Mouse (Mus musculus): ENCODE measurements at regions not wholly inside any gene's neighbourhood (a gene's known extent, or its start where the extent isn't known, plus 50 kb on each side); places are given as distances from the start of the nearest gene placed in this dataset.

DNA sequence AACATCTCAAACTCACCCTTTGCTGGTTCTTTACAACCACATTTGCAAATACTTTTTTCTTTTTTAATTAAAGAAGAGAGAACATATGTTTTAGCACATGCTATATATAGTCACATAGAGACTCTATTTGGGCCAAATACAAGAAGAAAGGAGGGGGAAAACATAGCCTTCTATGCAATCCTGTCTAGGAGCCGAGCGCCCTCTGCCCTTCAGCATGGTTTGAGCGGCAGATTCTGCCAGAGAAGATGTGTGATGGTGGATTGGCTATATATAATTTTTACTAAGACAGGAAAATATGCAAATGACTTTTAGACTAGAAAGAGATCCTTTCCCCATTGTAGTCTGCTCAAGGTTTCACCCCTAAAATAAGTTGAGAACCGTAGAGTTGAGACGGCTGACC is 60.0 kb upstream of the Myom1 start:
- H3K9ac ChIP-seq (ENCODE audit: low read depth, poor library complexity, severe bottlenecking) = no peak overlapping the region
- no peak overlapping the region for H3K27ac ChIP-seq (ENCODE audit: insufficient read depth, low read length)
- no peak overlapping the region for H3K4me3 ChIP-seq (ENCODE audit: low read depth, low read length)
- H3K9me3 ChIP-seq (replicated peaks; ENCODE audit: control insufficient read depth, insufficient read depth, low read length, poor library complexity, severe bottlenecking) = no peaks in the 10 kb centered on the region
- TF ChIP-seq CTCF (IDR thresholded peaks at IDR 0.05; ENCODE audit: low read depth, low read length) (peak; percentile 5), POLR2A (IDR thresholded peaks at IDR 0.05; ENCODE audit: insufficient read depth, low read length) (no peak)
- no peaks in the 10 kb centered on the region for H3K4me1 ChIP-seq (ENCODE audit: control insufficient read depth, insufficient read depth, low read length)
- no peaks in the 10 kb centered on the region for H3K36me3 ChIP-seq (ENCODE audit: control insufficient read depth, insufficient read depth, low read length, poor library complexity, severe bottlenecking)
- no peaks in the 10 kb centered on the region for H3K27me3 ChIP-seq (ENCODE audit: control insufficient read depth, insufficient read depth, low read length, poor library complexity, severe bottlenecking)

DNA sequence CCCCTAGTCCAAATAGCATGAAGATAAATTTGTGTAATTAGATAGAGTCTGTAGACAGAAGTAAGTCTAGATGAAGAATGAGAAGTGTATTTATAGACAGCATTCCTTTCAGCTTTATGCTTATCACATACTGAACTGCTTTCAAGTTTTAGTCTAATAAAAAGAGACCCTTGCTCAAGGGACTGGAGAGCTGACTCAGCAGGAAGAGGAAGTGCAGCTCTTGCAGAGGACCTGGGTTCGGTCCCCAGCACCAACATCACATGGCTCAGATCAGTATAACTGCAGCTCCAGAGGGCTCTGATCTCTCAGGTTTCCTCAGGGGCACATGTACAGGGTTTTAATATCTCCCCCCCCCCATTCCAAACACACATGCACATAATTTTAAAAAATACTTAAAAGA is 68.2 kb upstream of the Myom1 start:
- no peaks in the 10 kb centered on the region for H3K9me3 ChIP-seq (replicated peaks; ENCODE audit: control insufficient read depth, insufficient read depth, low read length, poor library complexity, severe bottlenecking)
- TF ChIP-seq POLR2A (IDR thresholded peaks at IDR 0.05; ENCODE audit: insufficient read depth, low read length) (no peak), CTCF (IDR thresholded peaks at IDR 0.05; ENCODE audit: low read depth, low read length) (no peak), EP300 (IDR thresholded peaks at IDR 0.05; ENCODE audit: insufficient read depth, low read depth, low read length) (no peak)

DNA sequence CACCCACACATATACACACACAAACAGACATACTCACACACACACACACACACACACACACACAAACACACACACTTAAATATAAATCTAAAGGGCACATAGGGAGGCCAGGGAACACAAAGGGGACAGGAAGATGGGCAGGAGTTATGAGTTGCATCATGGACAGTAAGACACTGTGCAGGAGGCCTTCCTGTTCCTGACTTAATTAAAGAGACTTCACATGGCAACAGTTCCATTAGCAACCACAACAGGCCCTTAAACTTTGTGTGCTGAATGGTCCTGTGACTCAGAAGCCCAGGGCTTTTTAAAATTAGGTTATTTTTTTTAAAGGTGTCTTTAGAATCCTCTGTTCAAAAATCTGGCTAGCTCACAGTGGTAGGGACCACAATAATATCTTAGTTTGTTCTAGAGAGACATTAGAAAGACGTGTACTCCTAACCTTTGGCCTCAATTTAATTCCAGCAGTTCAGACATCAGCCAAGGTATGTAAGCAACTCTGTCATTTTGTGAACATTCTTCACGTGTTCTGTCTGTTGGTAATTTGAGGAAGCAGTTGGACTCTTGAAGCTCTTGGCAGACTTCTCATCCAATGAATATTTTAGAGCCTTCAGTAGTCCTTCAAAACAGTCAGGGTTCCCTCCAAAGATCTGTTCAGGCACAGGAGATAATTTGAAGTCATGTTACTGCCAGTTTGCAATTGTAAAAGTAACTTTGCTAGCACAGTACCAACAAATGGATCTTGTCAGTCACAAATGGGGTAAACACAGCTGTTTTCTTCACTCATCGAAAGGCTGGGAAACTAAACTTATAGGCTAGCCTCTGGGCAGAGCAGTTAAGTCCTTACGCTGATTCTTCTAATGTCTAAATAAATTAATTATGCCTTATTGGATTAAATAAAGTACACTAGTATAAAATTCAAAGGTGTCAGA is 69.0 kb upstream of the Myom1 start:
- no peak overlapping the region for H3K9ac ChIP-seq (ENCODE audit: low read depth, poor library complexity, severe bottlenecking)
- H3K9me3 ChIP-seq (replicated peaks; ENCODE audit: control insufficient read depth, insufficient read depth, low read length, poor library complexity, severe bottlenecking) = no peaks in the 10 kb centered on the region
- H3K27me3 ChIP-seq (ENCODE audit: control insufficient read depth, insufficient read depth, low read length, poor library complexity, severe bottlenecking) = no peaks in the 10 kb centered on the region
- no peak for TF ChIP-seq EP300 (IDR thresholded peaks at IDR 0.05; ENCODE audit: insufficient read depth, low read depth, low read length)
- no peak for TF ChIP-seq CTCF (IDR thresholded peaks at IDR 0.05; ENCODE audit: low read depth, low read length)
- no peak for TF ChIP-seq POLR2A (IDR thresholded peaks at IDR 0.05; ENCODE audit: insufficient read depth, low read length)
- no peak overlapping the region for H3K4me3 ChIP-seq (ENCODE audit: low read depth, low read length)
- H3K36me3 ChIP-seq (ENCODE audit: control insufficient read depth, insufficient read depth, low read length, poor library complexity, severe bottlenecking) = no peaks in the 10 kb centered on the region
- no peaks in the 10 kb centered on the region for H3K4me1 ChIP-seq (ENCODE audit: control insufficient read depth, insufficient read depth, low read length)
- no peak overlapping the region for H3K27ac ChIP-seq (ENCODE audit: insufficient read depth, low read length)

More for the DNA sequence above, 68.2 kb upstream of the Myom1 start:
- Histone ChIP-seq H3K36me3 (ENCODE audit: control insufficient read depth, insufficient read depth, low read length, poor library complexity, severe bottlenecking) (no peaks in the 10 kb centered on the region), H3K4me3 (ENCODE audit: low read depth, low read length) (no peak overlapping the region), H3K27me3 (ENCODE audit: control insufficient read depth, insufficient read depth, low read length, poor library complexity, severe bottlenecking) (no peaks in the 10 kb centered on the region), H3K4me1 (ENCODE audit: control insufficient read depth, insufficient read depth, low read length) (no peaks in the 10 kb centered on the region), H3K27ac (ENCODE audit: insufficient read depth, low read length) (no peak overlapping the region), H3K9ac (ENCODE audit: low read depth, poor library complexity, severe bottlenecking) (no peak overlapping the region)

DNA sequence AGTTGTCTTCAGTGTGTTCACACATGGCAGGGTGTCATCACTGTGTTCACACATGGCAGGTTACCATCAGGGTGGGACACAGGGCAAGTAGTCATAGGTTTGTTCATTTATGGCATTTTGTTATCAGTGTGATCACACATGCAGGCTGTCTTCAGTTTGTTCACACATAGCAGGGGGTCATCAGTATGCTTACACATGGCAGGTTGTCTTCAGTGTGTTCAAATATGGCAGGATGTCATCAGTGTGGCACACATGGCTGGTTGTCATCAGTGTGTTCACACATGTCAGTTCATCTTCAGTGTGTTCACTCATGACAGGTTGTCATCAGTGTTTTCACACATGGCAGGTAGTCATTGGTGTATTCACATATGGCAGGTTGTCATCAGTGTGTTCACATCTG is 69.9 kb upstream of the Myom1 start:
- no peak overlapping the region for H3K9ac ChIP-seq (ENCODE audit: low read depth, poor library complexity, severe bottlenecking)
- no peak for TF ChIP-seq POLR2A (IDR thresholded peaks at IDR 0.05; ENCODE audit: insufficient read depth, low read length)
- TF ChIP-seq CTCF (IDR thresholded peaks at IDR 0.05; ENCODE audit: low read depth, low read length) = no peak
- no peak for TF ChIP-seq EP300 (IDR thresholded peaks at IDR 0.05; ENCODE audit: insufficient read depth, low read depth, low read length)
- no peaks in the 10 kb centered on the region for H3K4me1 ChIP-seq (ENCODE audit: control insufficient read depth, insufficient read depth, low read length)
- no peaks in the 10 kb centered on the region for H3K36me3 ChIP-seq (ENCODE audit: control insufficient read depth, insufficient read depth, low read length, poor library complexity, severe bottlenecking)
- no peaks in the 10 kb centered on the region for H3K27me3 ChIP-seq (ENCODE audit: control insufficient read depth, insufficient read depth, low read length, poor library complexity, severe bottlenecking)
- no peak overlapping the region for H3K4me3 ChIP-seq (ENCODE audit: low read depth, low read length)
- H3K27ac ChIP-seq (ENCODE audit: insufficient read depth, low read length) = no peak overlapping the region
- H3K9me3 ChIP-seq (replicated peaks; ENCODE audit: control insufficient read depth, insufficient read depth, low read length, poor library complexity, severe bottlenecking) = no peaks in the 10 kb centered on the region

DNA sequence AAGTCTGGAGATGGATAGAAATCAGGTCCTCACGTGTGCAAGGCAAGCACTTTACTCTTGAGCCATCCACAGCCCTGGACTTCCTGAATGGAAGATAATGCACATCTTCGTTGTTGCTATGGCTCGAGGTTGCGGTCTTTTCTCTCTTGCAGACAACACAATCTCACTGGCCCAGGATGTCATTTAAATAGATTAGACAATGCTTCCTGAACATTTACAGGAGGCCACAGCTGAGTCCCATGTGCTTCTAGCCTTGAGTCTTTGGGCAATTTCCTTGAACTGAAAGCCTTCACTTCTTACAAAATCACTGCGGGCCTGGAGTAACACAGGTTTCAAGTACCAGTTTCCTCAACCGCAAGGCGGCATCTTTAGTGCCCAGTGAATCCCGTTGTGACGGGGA is 71.8 kb upstream of the Myom1 start:
- H3K9ac ChIP-seq (ENCODE audit: low read depth, poor library complexity, severe bottlenecking) = no peak overlapping the region
- no peak overlapping the region for H3K4me3 ChIP-seq (ENCODE audit: low read depth, low read length)
- no peaks in the 10 kb centered on the region for H3K27me3 ChIP-seq (ENCODE audit: control insufficient read depth, insufficient read depth, low read length, poor library complexity, severe bottlenecking)
- H3K9me3 ChIP-seq (replicated peaks; ENCODE audit: control insufficient read depth, insufficient read depth, low read length, poor library complexity, severe bottlenecking) = no peaks in the 10 kb centered on the region
- TF ChIP-seq POLR2A (IDR thresholded peaks at IDR 0.05; ENCODE audit: insufficient read depth, low read length) (no peak), EP300 (IDR thresholded peaks at IDR 0.05; ENCODE audit: insufficient read depth, low read depth, low read length) (no peak), CTCF (IDR thresholded peaks at IDR 0.05; ENCODE audit: low read depth, low read length) (no peak)
- no peaks in the 10 kb centered on the region for H3K36me3 ChIP-seq (ENCODE audit: control insufficient read depth, insufficient read depth, low read length, poor library complexity, severe bottlenecking)
- H3K27ac ChIP-seq (ENCODE audit: insufficient read depth, low read length) = no peak overlapping the region
- no peaks in the 10 kb centered on the region for H3K4me1 ChIP-seq (ENCODE audit: control insufficient read depth, insufficient read depth, low read length)

DNA sequence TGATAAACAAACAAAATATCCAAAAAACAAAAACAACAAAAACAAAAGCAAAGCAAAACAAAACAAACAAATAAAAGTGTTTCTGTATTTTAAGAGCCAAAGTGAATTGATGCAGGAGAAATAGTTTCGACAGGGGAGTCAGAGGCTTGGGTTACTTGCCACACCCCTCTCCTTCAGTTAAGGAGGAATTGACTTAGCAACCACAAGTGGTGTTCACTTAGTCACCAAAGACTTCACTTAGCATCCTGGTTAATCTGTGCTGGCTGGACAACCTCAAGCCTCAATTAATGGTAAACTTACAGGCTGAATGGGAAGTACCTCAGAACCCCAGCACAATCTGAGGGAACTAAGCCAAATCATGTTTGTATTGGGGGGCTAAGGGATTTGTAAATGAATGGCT is 72.9 kb upstream of the Myom1 start:
- no peak overlapping the region for H3K9ac ChIP-seq (ENCODE audit: low read depth, poor library complexity, severe bottlenecking)
- no peaks in the 10 kb centered on the region for H3K9me3 ChIP-seq (replicated peaks; ENCODE audit: control insufficient read depth, insufficient read depth, low read length, poor library complexity, severe bottlenecking)
- no peak overlapping the region for H3K4me3 ChIP-seq (ENCODE audit: low read depth, low read length)
- TF ChIP-seq CTCF (IDR thresholded peaks at IDR 0.05; ENCODE audit: low read depth, low read length) = no peak
- TF ChIP-seq POLR2A (IDR thresholded peaks at IDR 0.05; ENCODE audit: insufficient read depth, low read length) = no peak
- no peak for TF ChIP-seq EP300 (IDR thresholded peaks at IDR 0.05; ENCODE audit: insufficient read depth, low read depth, low read length)
- no peaks in the 10 kb centered on the region for H3K36me3 ChIP-seq (ENCODE audit: control insufficient read depth, insufficient read depth, low read length, poor library complexity, severe bottlenecking)
- H3K27ac ChIP-seq (ENCODE audit: insufficient read depth, low read length) = no peak overlapping the region
- no peaks in the 10 kb centered on the region for H3K27me3 ChIP-seq (ENCODE audit: control insufficient read depth, insufficient read depth, low read length, poor library complexity, severe bottlenecking)
- no peaks in the 10 kb centered on the region for H3K4me1 ChIP-seq (ENCODE audit: control insufficient read depth, insufficient read depth, low read length)

All from ES-Bruce4 (cell line).